Mouse (Mus musculus) stomach, embryonic 14.5 days (tissue): ENCODE results near the gene Pard3. TPM values are rescaled to one million over a fixed set of nuclear protein-coding genes. Genes with fewer than 3 reads are reported as not detected.
A peak's percentile ranks its signal among the peaks of the same experiment; 100 is the strongest.

ENCODE experiments used
- ATAC-seq: fragments of 200-750 bp; cut with Nextera tagmentation; 2 replicates; pipeline ENCODE4 v1.8.0; 2017; ENCODE audit warnings: low read depth, moderate TSS enrichment; ENCODE audit not compliant: insufficient number of reproducible peaks, insufficient read depth, low FRiP score
- H3K27ac ChIP-seq: fragments of 300-500 bp; sonication (generic); 2 replicates; pipeline ENCODE4 v1.5.1; 2014; ENCODE audit warnings: mild to moderate bottlenecking, low read length, moderate library complexity, mixed read lengths
- H3K27me3 ChIP-seq: fragments of 300-500 bp; sonication (generic); 2 replicates; pipeline ENCODE4 v1.6.1; 2014; ENCODE audit warnings: low read length, control low read depth, mixed read lengths; ENCODE audit not compliant: control insufficient read depth, insufficient read depth
- H3K36me3 ChIP-seq: fragments of 300-500 bp; sonication (generic); 2 replicates; pipeline ENCODE4 v1.6.1; 2014; ENCODE audit warnings: mild to moderate bottlenecking, control low read depth, low read length, moderate library complexity, mixed read lengths; ENCODE audit not compliant: control insufficient read depth, insufficient read depth
- H3K4me1 ChIP-seq: fragments of 300-500 bp; sonication (generic); 2 replicates; pipeline ENCODE4 v1.6.1; 2014; ENCODE audit warnings: low read length, control low read depth, mixed read lengths; ENCODE audit not compliant: control insufficient read depth, insufficient read depth
- H3K4me2 ChIP-seq: fragments of 300-500 bp; sonication (generic); replicated peaks from 2 replicates; pipeline ENCODE4 v1.6.1; 2014; ENCODE audit warnings: low read depth, low read length, control low read depth
- H3K4me3 ChIP-seq: fragments of 300-500 bp; sonication (generic); 2 replicates; pipeline ENCODE4 v1.5.1; 2014; ENCODE audit warnings: low read depth, low read length, control low read depth
- H3K9ac ChIP-seq: fragments of 300-500 bp; sonication (generic); replicated peaks from 2 replicates; pipeline ENCODE4 v1.6.1; 2014; ENCODE audit warnings: low read depth, mild to moderate bottlenecking, control low read depth, low read length, moderate library complexity, mixed read lengths
- H3K9me3 ChIP-seq: fragments of 300-500 bp; sonication (generic); 2 replicates; pipeline ENCODE4 v1.6.1; 2016; ENCODE audit warnings: low read depth, low read length, control low read depth; ENCODE audit not compliant: control insufficient read depth
- WGBS: fragments of 180-500 bp; shearing (Covaris S2); extraction: QIAGEN DNeasy Blood & Tissue Kit; methylation state at CpG from one replicate; pipeline ENCODE4 v1.1.7; 2014; 5-methylcytosine and 5-hydroxymethylcytosine counted together
- polyA plus RNA-seq: library from polyadenylated mRNA; unstranded; fragments of >200 nt; fragmentation: Nextera tagmentation; extraction: Ambion mirVana; gene quantifications from 2 replicates; pipeline ENCODE4 v1.2.1, GENCODE M21; 2014

Gene Pard3
- polyA plus RNA-seq, 1 experiment from 2014 or later = 37.9 TPM

DNA sequence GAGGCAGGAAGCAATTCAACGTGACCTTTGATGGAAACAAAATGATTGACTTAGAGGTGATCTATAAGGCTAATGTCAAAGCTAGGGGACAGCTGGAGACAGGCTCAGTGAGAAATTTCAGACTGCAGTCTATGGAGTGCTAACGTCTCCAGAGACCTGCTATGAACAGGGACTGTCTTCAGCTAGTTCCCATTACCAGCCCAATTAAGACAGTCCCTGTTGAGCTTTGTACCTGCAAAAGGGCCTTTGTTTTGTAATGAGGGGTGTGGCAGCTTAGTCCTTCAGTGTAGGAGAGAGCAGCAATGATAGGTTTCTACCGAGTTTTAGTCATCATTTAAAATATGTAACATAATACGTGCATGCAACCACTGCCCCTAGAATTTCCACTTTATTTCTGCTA is 448.9 kb downstream of the Pard3 start:
- H3K27ac ChIP-seq = no peak overlapping the region
- no peaks in the 10 kb centered on the region for H3K9me3 ChIP-seq
- H3K4me1 ChIP-seq = peaks cover 6% of the 10 kb centered on the region; the same call in 1 of the 2 replicates
- H3K9ac ChIP-seq = no peak overlapping the region
- H3K36me3 ChIP-seq = no peaks in the 10 kb centered on the region
- H3K4me2 ChIP-seq = no peak overlapping the region
- ATAC-seq = no peak
- no peak overlapping the region for H3K4me3 ChIP-seq
- H3K27me3 ChIP-seq = no peaks in the 10 kb centered on the region
- 63% methylated on average over 4 of the region's 4 CpGs for WGBS

GRCm38 (mm10) chr8:127514810-127515735 is 451.4 kb downstream of the Pard3 start:
- no peak overlapping the region for H3K4me2 ChIP-seq
- H3K9ac ChIP-seq = no peak overlapping the region
- H3K4me1 ChIP-seq = peaks cover 6% of the 10 kb centered on the region; the same call in 1 of the 2 replicates
- H3K27me3 ChIP-seq = no peaks in the 10 kb centered on the region
- no peaks in the 10 kb centered on the region for H3K36me3 ChIP-seq
- 66% methylated on average over 7 of the region's 7 CpGs for WGBS
- H3K27ac ChIP-seq = no peak overlapping the region
- H3K4me3 ChIP-seq = no peak overlapping the region
- 0 out of 2 replicates have a peak, but pooled peaks have one; percentile 10 for ATAC-seq
- H3K9me3 ChIP-seq = no peaks in the 10 kb centered on the region

DNA sequence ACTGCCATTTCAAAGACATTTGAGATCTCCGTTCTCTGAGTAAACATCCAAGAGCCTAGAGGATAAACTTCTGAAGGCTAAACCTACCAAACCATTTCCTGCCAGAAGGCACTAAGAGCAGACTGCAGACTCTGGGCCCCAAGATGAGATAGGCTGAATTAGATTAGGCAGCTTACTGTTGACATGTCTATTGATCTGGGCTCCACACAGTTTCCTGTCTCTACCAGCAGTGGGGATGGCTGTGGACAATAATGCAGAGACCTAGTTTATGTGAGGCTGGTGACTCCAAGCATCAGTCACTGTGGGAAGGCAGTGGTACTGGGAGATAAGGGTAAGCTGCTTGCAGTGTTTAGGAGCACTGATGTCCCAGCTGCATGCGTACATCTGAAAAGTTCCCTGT is 452.4 kb downstream of the Pard3 start:
- no peak overlapping the region for H3K4me3 ChIP-seq
- H3K9me3 ChIP-seq = no peaks in the 10 kb centered on the region
- H3K4me1 ChIP-seq = peaks cover 6% of the 10 kb centered on the region; the same call in 1 of the 2 replicates
- H3K4me2 ChIP-seq = no peak overlapping the region
- no peaks in the 10 kb centered on the region for H3K27me3 ChIP-seq
- ATAC-seq = 0 out of 2 replicates have a peak, but pooled peaks have one; percentile 44
- H3K27ac ChIP-seq = no peak overlapping the region
- no peaks in the 10 kb centered on the region for H3K36me3 ChIP-seq
- no peak overlapping the region for H3K9ac ChIP-seq
- WGBS = 36% methylated on average over 2 of the region's 2 CpGs

GRCm38 (mm10) chr8:127525673-127526072 is 462.0 kb downstream of the Pard3 start:
- Histone ChIP-seq H3K36me3 (no peaks in the 10 kb centered on the region), H3K9ac (no peak overlapping the region), H3K4me2 (no peak overlapping the region), H3K4me3 (no peak overlapping the region), H3K4me1 (no peaks in the 10 kb centered on the region), H3K27me3 (no peaks in the 10 kb centered on the region), H3K27ac (no peak overlapping the region), H3K9me3 (no peaks in the 10 kb centered on the region)
- WGBS = 78% methylated on average over 4 of the region's 4 CpGs
- ATAC-seq = no peak

DNA sequence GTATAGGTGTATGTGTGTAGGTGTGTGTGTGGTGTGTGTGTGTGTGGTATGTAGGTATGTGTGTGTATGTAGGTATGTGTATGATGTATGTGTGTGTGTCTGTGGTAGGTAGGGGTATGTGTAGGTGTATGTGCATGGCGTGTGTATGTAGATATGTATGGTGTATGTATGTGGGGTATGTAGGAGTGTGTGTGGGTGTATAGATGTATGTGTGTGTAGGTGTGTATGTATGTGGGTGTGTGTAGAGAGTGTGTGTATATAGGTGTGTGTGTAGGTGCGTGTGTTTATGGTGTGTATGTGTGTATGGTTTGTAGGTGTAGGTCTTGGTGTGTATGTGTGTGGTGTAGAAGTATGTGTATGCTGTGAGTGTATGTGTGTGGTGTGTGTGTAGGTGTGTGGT is 464.6 kb downstream of the Pard3 start:
- ATAC-seq = no peak
- no peak overlapping the region for H3K4me3 ChIP-seq
- no peaks in the 10 kb centered on the region for H3K27me3 ChIP-seq
- no peaks in the 10 kb centered on the region for H3K9me3 ChIP-seq
- WGBS = 98% methylated on average over 2 of the region's 2 CpGs
- H3K4me1 ChIP-seq = no peaks in the 10 kb centered on the region
- no peak overlapping the region for H3K4me2 ChIP-seq
- H3K27ac ChIP-seq = no peak overlapping the region
- no peak overlapping the region for H3K9ac ChIP-seq
- no peaks in the 10 kb centered on the region for H3K36me3 ChIP-seq

GRCm38 (mm10) chr8:127529746-127530145 is 466.1 kb downstream of the Pard3 start:
- Histone ChIP-seq H3K27ac (no peak overlapping the region), H3K27me3 (no peaks in the 10 kb centered on the region), H3K9me3 (no peaks in the 10 kb centered on the region), H3K4me1 (no peaks in the 10 kb centered on the region), H3K4me2 (no peak overlapping the region), H3K36me3 (no peaks in the 10 kb centered on the region), H3K9ac (no peak overlapping the region), H3K4me3 (no peak overlapping the region)
- WGBS = 77% methylated on average over 2 of the region's 2 CpGs
- no peak for ATAC-seq

DNA sequence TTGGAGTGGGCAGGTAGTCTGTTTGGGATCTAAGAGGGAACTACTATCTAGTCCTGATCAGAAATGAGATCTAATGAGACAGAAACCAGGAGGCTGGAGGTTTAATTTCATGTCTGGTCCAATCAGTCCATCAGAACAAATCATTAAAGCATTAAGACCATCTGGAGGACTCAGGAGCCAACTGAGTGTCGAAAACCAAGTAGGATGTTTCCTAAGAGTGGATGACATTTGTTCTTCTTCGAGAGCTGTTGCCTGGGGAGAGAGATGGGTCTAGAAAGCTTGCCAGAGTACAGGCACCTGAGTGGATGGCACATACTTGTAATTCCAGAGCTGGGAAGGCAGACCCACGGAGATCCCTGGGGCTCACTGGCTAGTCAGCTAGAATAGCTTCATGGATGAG is 468.2 kb downstream of the Pard3 start:
- WGBS = 71% methylated on average over 3 of the region's 3 CpGs

DNA sequence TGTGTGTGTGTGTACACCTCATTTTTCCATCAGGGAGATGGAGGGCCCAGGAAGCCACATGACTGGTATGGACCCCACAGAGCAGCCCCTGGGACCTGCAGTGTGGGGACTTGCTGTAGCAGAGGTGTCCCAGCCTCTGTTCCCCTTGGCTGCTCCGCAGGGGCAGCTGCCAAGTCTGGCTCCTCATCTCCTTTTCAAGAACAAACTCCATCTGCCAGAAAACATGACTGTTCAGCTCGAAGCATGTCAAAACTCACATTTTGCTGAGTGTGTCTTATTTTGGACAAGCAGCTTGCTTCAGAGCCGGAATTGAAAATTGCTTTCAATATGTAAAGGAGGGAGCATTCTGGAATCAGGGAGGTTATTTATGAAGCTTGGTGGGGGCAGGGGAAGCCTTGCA is 471.1 kb downstream of the Pard3 start:
- Histone ChIP-seq H3K27ac (no peak overlapping the region), H3K27me3 (no peaks in the 10 kb centered on the region), H3K4me1 (no peaks in the 10 kb centered on the region), H3K4me3 (no peak overlapping the region), H3K9me3 (no peaks in the 10 kb centered on the region), H3K9ac (no peak overlapping the region), H3K36me3 (no peaks in the 10 kb centered on the region), H3K4me2 (no peak overlapping the region)
- no peak for ATAC-seq
- 65% methylated on average over 3 of the region's 3 CpGs for WGBS

More for the DNA sequence above, 468.2 kb downstream of the Pard3 start:
- no peaks in the 10 kb centered on the region for H3K4me1 ChIP-seq
- H3K9me3 ChIP-seq = no peaks in the 10 kb centered on the region
- no peak for ATAC-seq
- H3K4me3 ChIP-seq = no peak overlapping the region
- H3K36me3 ChIP-seq = no peaks in the 10 kb centered on the region
- no peaks in the 10 kb centered on the region for H3K27me3 ChIP-seq
- no peak overlapping the region for H3K9ac ChIP-seq
- H3K27ac ChIP-seq = no peak overlapping the region
- no peak overlapping the region for H3K4me2 ChIP-seq
